Mouse (Mus musculus) cerebellum, adult 9-10 months (tissue): ENCODE data around the gene Ppid.

Experiments
- DNase-seq: peaks from one replicate; pipeline ENCODE4 v3.0.0; 2022

The Ppid gene

GRCm38 (mm10) chr3:79590863-79591792, at the start of gene Ppid:
Gene Ppid (plus strand): TSS chr3:79591342.
- DNase-seq: peak; percentile 70

GRCm38 (mm10) chr3:79542585-79542984, 48.6 kb upstream of the Ppid start:
- DNase-seq: peak; percentile 81

- no peak for DNase-seq
These were observed 42.3 kb upstream of the Ppid start for GRCm38 (mm10) chr3:79548681-79549437.

- DNase-seq: peak; percentile 84
These were observed 41.3 kb upstream of the Ppid start for GRCm38 (mm10) chr3:79549751-79550393.

- no peak for DNase-seq
These were observed 39.2 kb upstream of the Ppid start for GRCm38 (mm10) chr3:79551826-79552552.

- no peak for DNase-seq
These were observed 37.4 kb upstream of the Ppid start for GRCm38 (mm10) chr3:79553779-79554178.

GRCm38 (mm10) chr3:79555061-79555460, 36.1 kb upstream of the Ppid start:
- DNase-seq: no peak

GRCm38 (mm10) chr3:79559021-79559772, 31.9 kb upstream of the Ppid start:
- peak; percentile 44 for DNase-seq

- no peak for DNase-seq
These were observed 31.4 kb upstream of the Ppid start for GRCm38 (mm10) chr3:79559773-79560045.

- no peak for DNase-seq
These were observed 30.6 kb upstream of the Ppid start for GRCm38 (mm10) chr3:79560555-79560954.

GRCm38 (mm10) chr3:79561784-79562715, 29.1 kb upstream of the Ppid start:
- peak; percentile 28 for DNase-seq

GRCm38 (mm10) chr3:79563511-79563910, 27.6 kb upstream of the Ppid start:
- no peak for DNase-seq

GRCm38 (mm10) chr3:79564875-79565606, 26.1 kb upstream of the Ppid start:
- DNase-seq: peak; percentile 56

- DNase-seq: peak; percentile 76
These were observed 24.1 kb upstream of the Ppid start for GRCm38 (mm10) chr3:79566716-79567691.

- DNase-seq: peak; percentile 93
These were observed 23.3 kb upstream of the Ppid start, which contains the start of gene Fnip2 for GRCm38 (mm10) chr3:79567703-79568362. Gene Fnip2 (minus strand): TSS chr3:79567796.

GRCm38 (mm10) chr3:79568629-79569350, 22.4 kb upstream of the Ppid start:
- peak; percentile 59 for DNase-seq

- DNase-seq: no peak
These were observed 21.8 kb upstream of the Ppid start for GRCm38 (mm10) chr3:79569351-79569681.

- no peak for DNase-seq
These were observed 18.7 kb upstream of the Ppid start for GRCm38 (mm10) chr3:79572399-79572798.
